Comparison of ENCODE assay signal across 11 mouse cellular contexts in genomic region chr7:143666427-143667311, GRCm38 (mm10). TPM values are rescaled to one million over a fixed set of nuclear protein-coding genes. Genes with fewer than 3 reads are reported as not detected.
DNase-seq lines count a peak whose midpoint lies in the region; ATAC-seq lines count a peak whose summit lies in the region.
"Had no signal": no experiment of that assay in that cellular context is flagged by ENCODE, and none has a peak within 500 bp of the region (broad histone marks: within the 10 kb centered on the region; RNA-seq: fewer than 3 reads in every experiment).

No protein-coding gene starts in this region.

- peak; percentile 54 for DNase-seq in A20 (ENCODE audit: low read depth, low spot score)
- DNase-seq in ES-CJ7 (ENCODE audit: low read depth, low spot score), result peak; percentile 79
- no peak for DNase-seq in thymus, postnatal 4 days
- DNase-seq in urinary bladder, postnatal 36 days (ENCODE audit: low spot score in 2 of 2), result no peak
- DNase-seq in left cerebral cortex, adult 11 months (ENCODE audit: low spot score), result no peak
- DNase-seq: adrenal gland, postnatal 10 days; heart, postnatal 36 days; thymus, adult 2 months had no signal

- peak; percentile 68 for ATAC-seq in common myeloid progenitor, adult 5-6 weeks (replicated peaks; ENCODE audit: low read depth, poor library complexity, severe bottlenecking)
- ATAC-seq in monocyte, adult 5-6 weeks (replicated peaks; ENCODE audit: insufficient number of reproducible peaks, low FRiP score, low TSS enrichment, poor library complexity, severe bottlenecking), result peak; percentile 62; the same call in 1 of the 2 replicates
- ATAC-seq: forebrain, embryonic 14.5 days had no signal

RNA-seq across cellular contexts. Expression of gene Tnfrsf22, which starts 17.2 kb away (rescaled TPM):
- total RNA-seq in common myeloid progenitor, adult 5-6 weeks (2017), result 3.7 and 4.7 TPM in 2 replicates
- total RNA-seq in monocyte, adult 5-6 weeks (2017), result 0.57 to 1.9 TPM (median 0.68 TPM) in 3 replicates

RNA-seq across cellular contexts. Expression of gene Tnfrsf23, which starts 19.0 kb away (rescaled TPM):
- 0.63 TPM in 1 of 2 replicates, not detected in the other for total RNA-seq in common myeloid progenitor, adult 5-6 weeks (2017)
- 0.58 to 1.1 TPM in 2 of 3 replicates, not detected in the other for total RNA-seq in monocyte, adult 5-6 weeks (2017)

RNA-seq across cellular contexts. Expression of gene Tnfrsf26, which starts 38.1 kb away (rescaled TPM):
- 8.0 and 10.3 TPM in 2 replicates for total RNA-seq in common myeloid progenitor, adult 5-6 weeks (2017)
- 4.9 to 8.9 TPM (median 8.1 TPM) in 3 replicates for total RNA-seq in monocyte, adult 5-6 weeks (2017)

Comparison
In these comparisons a context has a peak if more than half of its experiments do, and no peak if none do; other contexts are left out.
1. DNase-seq: peak in A20 (single experiment) and ES-CJ7 (single experiment); none in thymus, postnatal 4 days (single experiment), urinary bladder, postnatal 36 days (0 of 2) and left cerebral cortex, adult 11 months (single experiment).